Mouse (Mus musculus) heart, postnatal 36 days (tissue): ENCODE results near the gene Lamc3. TPM values are rescaled to one million over a fixed set of nuclear protein-coding genes. Genes with fewer than 3 reads are reported as not detected.
"Not testable (repeated sequence)": the region's sequence is repeated elsewhere in the genome, so short reads cannot be mapped to it uniquely, and the experiment has no call there.

Experiments
- DNase-seq, 2 experiments: peaks; one replicate each; pipeline ENCODE4 v3.0.0; 2021 to 2022
- intact Hi-C: fragments of 180-260 bp; cut with DNase I; formaldehyde crosslinking; loops from one replicate; pipeline ENCODE4 v1.15.1; 2025
- total RNA-seq, 2 experiments: library from RNA; stranded (reverse); gene quantifications; 2 replicates each; pipeline ENCODE4 v1.2.3; 2021

Lamc3 gene
- total RNA-seq, 2 experiments from 2014 or later, result 0.67 to 1.0 TPM

- DNase-seq, result no peak
- intact Hi-C loops, result no loop called here
These were observed 12.7 kb upstream of the Lamc3 start for GRCm38 (mm10) chr2:31874290-31874855.

GRCm38 (mm10) chr2:31876446-31876845 is 10.6 kb upstream of the Lamc3 start:
- intact Hi-C loops, result no loop called here
- no peak for DNase-seq

- no peak for DNase-seq
- intact Hi-C loops, result no loop called here
These were observed 8.5 kb upstream of the Lamc3 start for GRCm38 (mm10) chr2:31878610-31879009.

GRCm38 (mm10) chr2:31880868-31881267 is 6.2 kb upstream of the Lamc3 start:
- intact Hi-C loops, result no loop called here
- no peak for DNase-seq

- DNase-seq, result no peak
- intact Hi-C loops, result no loop called here
These were observed 4.0 kb upstream of the Lamc3 start for GRCm38 (mm10) chr2:31883061-31883460.

GRCm38 (mm10) chr2:31884806-31885205 is 2.3 kb upstream of the Lamc3 start:
- intact Hi-C loops, result no loop called here
- no peak for DNase-seq

- intact Hi-C loops, result no loop called here
- no peak for DNase-seq
These were observed 1.8 kb downstream of the Lamc3 start for GRCm38 (mm10) chr2:31888871-31889270.

- no peak for DNase-seq
- intact Hi-C loops, result no loop called here
These were observed 4.1 kb downstream of the Lamc3 start for GRCm38 (mm10) chr2:31891219-31891618.

- DNase-seq, result no peak
- intact Hi-C loops, result no loop called here
These were observed 6.1 kb downstream of the Lamc3 start for GRCm38 (mm10) chr2:31893110-31893669.

GRCm38 (mm10) chr2:31894221-31894870 is 7.3 kb downstream of the Lamc3 start:
- intact Hi-C loops, result no loop called here
- no peak for DNase-seq

GRCm38 (mm10) chr2:31900932-31901331 is 13.8 kb downstream of the Lamc3 start:
- intact Hi-C loops, result no loop called here
- no peak for DNase-seq

- no peak for DNase-seq
- intact Hi-C loops, result no loop called here
These were observed 14.7 kb downstream of the Lamc3 start for GRCm38 (mm10) chr2:31901659-31902362.

- intact Hi-C loops, result no loop called here
- DNase-seq, result no peak
These were observed 17.0 kb downstream of the Lamc3 start for GRCm38 (mm10) chr2:31904089-31904488.

- DNase-seq, result no peak
- intact Hi-C loops, result no loop called here
These were observed 17.5 kb downstream of the Lamc3 start for GRCm38 (mm10) chr2:31904622-31905021.

GRCm38 (mm10) chr2:31905682-31906081 is 18.6 kb downstream of the Lamc3 start:
- intact Hi-C loops, result no loop called here
- no peak for DNase-seq

- DNase-seq, result no peak
- intact Hi-C loops, result no loop called here
These were observed 19.3 kb downstream of the Lamc3 start for GRCm38 (mm10) chr2:31906407-31906806.

GRCm38 (mm10) chr2:31912575-31912974 is 25.5 kb downstream of the Lamc3 start:
- no peak for DNase-seq
- intact Hi-C loops, result no loop called here

- intact Hi-C loops, result loop anchor here (2.0 kb wide), 3 partner anchors 99 to 231 kb away; no protein-coding TSS in a partner anchor
- DNase-seq, result not testable (repeated sequence)
These were observed 27.1 kb downstream of the Lamc3 start for GRCm38 (mm10) chr2:31914213-31914612.

- DNase-seq, result peak; percentile 73 to 87
- intact Hi-C loops, result loop anchor here (1.0 to 2.0 kb wide), 4 partner anchors 100 to 432 kb away; no protein-coding TSS in a partner anchor
These were observed 28.0 kb downstream of the Lamc3 start for GRCm38 (mm10) chr2:31915112-31915511.

GRCm38 (mm10) chr2:31917636-31918035 is 30.5 kb downstream of the Lamc3 start:
- intact Hi-C loops, result loop anchor here (2.0 kb wide), 1 partner anchor 215 kb away; no protein-coding TSS in a partner anchor
- peak; percentile 19 to 21 for DNase-seq

- no peak for DNase-seq
- intact Hi-C loops, result no loop called here
These were observed 36.6 kb downstream of the Lamc3 start for GRCm38 (mm10) chr2:31923645-31924044.
